Mouse (Mus musculus) testis, adult 2 months (tissue): ENCODE measurements around the gene Yipf3.

Source experiments
- CTCF ChIP-seq: fragments of 200-500 bp; IDR thresholded peaks from 2 replicates; pipeline ENCODE4 v1.5.1; 2012; ENCODE audit warnings: low read depth, mild to moderate bottlenecking, inconsistent platforms, low read length, moderate library complexity; ENCODE audit not compliant: control insufficient read depth, insufficient read depth, insufficient replicate concordance
- POLR2A ChIP-seq: fragments of 200-500 bp; IDR thresholded peaks from 2 replicates; pipeline ENCODE4 v1.6.1; 2012; ENCODE audit warnings: low read depth, mild to moderate bottlenecking, inconsistent platforms, low read length, moderate library complexity; ENCODE audit not compliant: control insufficient read depth

DNA sequence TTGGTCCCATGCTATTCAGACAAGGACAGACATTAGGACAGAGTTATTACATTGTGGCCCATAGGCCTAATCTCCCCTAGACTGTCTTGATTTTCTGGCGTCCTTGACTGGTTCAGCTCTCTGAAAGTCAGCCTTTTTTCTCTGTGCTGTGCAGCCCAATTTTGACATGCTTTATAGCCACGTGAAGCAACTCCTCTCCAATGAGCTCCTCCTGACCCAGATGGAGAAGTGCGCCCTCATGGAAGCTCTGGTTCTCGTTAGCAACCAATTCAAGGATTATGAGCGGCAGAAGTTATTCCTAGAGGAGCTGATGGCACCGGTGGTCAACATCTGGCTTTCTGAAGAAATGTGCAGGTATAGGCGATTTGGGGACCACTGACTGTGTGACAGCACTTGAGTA is 20.3 kb upstream of the Yipf3 start:
- TF ChIP-seq POLR2A (no peak), CTCF (no peak)
